Mouse (Mus musculus): ENCODE results near the gene Kbtbd2.

Gene Kbtbd2

DNA sequence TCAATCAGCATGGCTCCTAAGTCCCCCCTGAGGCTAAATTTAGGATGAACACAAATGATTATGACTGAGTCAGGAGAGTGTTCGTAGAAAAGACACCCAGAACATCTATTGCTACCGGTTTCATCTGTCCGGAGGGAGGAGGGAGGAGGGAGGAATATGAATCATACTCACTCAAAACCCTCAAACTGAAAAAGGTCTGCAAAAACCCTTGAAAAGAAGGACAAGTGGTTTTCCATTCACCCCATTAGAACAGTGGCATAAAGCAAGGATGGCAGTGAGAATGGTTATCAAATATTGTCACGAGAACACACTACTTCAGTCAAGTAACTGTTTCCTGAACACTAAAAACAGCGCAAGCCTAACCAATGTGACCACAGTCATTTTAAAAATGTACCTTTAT, 12.5 kb downstream of the Kbtbd2 start:
- ATAC-seq (ENCODE audit: low TSS enrichment): peak; percentile 48

DNA sequence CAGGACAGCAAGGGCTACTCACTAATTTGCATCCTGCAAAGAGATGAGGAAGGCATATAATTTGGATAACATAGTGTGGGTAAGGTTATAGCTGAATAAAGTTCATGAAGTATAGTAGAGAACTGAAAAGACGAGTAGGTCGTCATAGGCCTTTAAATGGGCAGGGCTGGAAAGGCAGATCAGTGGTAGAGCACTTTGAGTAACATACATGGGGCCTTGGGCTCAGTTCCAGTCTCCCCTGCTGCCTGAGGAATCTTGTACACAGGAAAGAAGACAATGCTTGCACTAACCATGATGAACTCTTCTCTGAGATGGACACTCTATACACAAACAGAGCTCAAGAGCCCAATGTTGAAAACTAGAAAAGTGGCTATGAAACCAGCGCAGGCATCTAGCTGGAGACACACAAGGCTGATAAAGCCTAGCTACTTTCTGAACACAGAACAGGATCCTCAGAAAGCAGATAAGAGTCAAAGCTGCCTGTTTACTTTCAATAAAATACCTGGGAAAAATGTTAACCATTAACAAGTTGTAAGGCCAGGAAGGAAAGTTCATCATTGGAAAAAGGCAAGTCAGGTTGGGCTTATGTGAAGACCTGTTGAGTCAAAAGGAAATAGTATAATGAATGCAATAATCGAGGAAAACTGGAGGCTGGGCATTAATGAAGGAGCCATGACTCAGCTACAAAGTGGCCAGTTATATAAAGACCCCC, 13.9 kb downstream of the Kbtbd2 start:
- ATAC-seq (ENCODE audit: low TSS enrichment): no peak

DNA sequence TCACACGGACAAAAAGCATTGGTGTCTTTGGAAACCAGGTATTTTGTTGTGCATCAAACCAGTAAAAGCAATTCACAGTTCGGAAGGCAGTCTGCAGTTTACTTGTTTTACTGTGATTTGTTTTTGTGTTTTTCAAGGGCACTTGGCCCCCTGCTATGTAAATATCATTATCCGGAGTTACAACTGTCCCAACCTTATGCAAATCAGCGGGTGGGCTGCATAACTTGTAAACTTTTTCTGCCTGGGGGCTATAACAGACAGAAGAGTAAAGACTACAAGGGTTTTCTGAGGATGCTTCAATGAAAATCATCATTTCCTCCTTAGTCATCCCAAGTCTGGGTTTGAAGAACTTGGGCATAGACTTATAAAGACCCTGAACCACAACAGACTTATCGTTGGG, 18.0 kb downstream of the Kbtbd2 start:
- ATAC-seq (ENCODE audit: low TSS enrichment): no peak

DNA sequence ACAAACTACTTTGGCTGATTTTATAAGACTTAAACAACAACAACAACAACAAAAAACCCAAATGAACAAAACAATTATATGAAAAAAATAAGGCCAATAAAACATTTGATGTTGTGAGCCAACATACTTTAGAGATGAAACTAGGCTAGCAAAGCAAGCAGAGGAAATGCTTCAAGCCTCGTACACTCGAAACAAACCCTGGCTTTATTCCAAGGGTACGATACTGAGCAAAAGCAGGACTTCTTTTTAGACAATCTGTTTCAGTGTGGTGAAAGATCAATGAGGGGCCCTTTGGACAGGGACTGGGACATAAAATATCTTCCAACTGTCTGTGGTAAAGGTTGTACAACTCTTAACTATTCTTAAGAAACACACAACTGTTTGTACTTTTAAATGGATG, 21.8 kb downstream of the Kbtbd2 start:
- no peak for ATAC-seq (ENCODE audit: low TSS enrichment)

DNA sequence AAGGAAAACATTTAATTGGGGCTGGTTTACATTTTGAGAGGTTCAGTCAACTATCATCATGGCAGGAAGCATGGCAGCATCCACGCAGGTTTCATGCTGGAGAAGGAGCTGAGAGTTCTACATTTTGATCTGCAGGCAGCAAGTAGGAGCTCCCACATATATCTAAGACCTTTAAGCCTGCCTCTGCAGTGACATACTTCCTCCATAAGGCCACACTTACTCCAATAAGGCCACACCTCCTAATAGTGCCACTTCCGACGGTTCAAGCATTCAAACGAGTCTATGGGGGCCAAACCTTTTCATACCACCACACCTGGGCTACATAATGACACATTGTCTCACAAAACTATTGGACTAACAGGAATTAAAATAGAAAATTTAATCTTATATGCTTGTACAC, 31.9 kb downstream of the Kbtbd2 start:
- no peak for ATAC-seq (ENCODE audit: low TSS enrichment)

DNA sequence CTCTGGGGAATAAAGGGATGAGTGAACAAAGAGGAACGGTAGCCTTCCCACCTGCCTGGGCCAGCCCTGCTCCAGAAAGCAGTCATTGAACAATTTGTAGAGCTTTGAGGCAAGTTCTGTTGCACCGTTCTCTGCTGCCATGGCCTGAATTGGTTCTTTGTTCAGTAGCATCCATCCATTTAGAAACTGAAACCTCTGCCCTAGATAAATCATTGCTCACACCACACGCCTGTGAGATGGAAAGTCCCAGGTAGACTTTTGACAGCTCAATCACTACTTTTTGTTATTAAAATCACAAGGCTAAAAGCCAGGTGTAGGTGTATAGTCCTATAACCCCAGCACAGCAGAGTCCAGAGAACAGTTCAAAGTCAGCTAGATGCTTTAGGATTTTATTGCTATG, 32.3 kb downstream of the Kbtbd2 start:
- no peak for ATAC-seq (ENCODE audit: low TSS enrichment)

DNA sequence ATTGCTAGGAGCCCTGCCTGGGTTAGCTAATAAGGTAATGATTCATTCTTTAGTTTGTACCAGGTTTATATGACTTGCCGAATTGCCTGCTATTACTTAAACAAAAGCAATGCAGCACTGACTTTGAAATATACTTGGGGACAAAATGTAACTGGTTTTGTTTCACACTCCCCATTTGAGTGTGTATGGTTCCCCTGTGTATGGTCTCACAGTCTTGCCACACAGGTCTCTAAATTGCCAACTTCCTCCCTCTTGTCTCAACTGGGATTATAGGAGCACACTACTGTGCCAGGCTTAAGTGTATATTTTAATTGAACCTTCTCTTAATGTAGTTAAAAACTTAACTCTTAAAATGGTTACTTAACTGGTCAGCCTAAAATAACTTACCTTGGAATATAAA, 38.3 kb downstream of the Kbtbd2 start:
- no peak for ATAC-seq (ENCODE audit: low TSS enrichment)

DNA sequence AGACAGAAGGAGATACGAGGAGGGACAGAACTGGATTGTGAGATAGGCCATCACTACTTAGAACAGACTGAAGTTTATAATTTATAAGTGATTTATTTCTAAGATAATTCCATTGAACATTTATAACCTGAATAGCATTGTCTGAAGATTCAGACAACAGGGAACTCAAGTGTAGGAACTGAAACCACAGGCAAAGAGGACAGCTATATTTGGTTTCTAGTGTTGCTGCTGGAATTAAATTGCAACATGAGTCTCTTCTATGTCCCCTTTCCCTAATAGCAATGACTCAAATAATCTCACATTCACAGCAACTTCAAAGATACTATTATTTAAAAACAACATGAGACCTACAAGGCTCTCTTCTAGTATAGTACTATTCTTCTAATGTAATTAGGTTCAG, 41.5 kb downstream of the Kbtbd2 start:
- no peak for ATAC-seq (ENCODE audit: low TSS enrichment)

DNA sequence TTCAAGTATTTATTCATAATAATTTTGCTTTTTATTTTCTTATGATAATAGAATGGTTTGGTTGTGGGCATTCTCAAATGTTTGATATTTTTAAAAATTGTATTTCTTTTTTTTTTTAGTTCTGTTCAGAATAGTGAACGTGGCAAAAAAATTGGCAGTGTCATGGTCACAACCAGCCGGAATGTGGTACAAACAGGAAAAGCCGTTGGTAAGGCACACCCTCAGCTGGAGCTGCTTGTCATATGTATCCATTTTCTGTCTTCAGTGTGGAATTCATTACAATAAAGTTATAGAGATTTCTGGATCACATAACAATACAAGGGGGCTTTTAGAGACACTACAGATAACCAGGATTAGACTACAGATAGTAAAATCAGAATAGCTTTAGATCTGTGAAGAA, 43.9 kb downstream of the Kbtbd2 start:
- ATAC-seq (ENCODE audit: low TSS enrichment): no peak

DNA sequence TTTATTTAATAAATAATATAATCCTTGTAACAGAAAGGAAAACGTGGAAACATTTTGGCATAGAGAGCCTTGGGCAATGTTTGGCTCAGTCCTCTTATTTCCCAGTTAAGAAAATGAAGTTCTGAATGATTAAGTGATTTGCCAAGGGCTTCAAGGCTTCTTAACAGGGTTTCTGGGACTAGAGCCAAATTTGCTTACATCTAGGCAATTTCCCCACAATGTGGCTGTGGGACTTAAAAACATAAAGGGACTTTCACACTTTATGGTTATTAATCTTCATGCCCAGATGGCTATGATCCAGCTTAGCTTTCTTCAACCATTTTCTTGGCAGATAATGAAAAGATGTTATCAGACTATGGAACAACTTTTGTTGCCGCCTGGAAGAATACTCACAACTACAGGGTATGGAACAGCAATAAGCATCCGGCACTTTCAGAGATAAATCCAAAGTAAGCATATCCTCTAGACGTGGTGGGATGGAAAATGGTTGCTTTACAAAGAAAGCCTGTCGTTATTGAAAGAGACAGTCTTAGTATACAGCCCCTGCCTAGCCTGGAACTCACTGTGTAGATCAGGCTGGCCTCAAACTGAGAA, 51.6 kb downstream of the Kbtbd2 start:
- ATAC-seq (ENCODE audit: low TSS enrichment): no peak

DNA sequence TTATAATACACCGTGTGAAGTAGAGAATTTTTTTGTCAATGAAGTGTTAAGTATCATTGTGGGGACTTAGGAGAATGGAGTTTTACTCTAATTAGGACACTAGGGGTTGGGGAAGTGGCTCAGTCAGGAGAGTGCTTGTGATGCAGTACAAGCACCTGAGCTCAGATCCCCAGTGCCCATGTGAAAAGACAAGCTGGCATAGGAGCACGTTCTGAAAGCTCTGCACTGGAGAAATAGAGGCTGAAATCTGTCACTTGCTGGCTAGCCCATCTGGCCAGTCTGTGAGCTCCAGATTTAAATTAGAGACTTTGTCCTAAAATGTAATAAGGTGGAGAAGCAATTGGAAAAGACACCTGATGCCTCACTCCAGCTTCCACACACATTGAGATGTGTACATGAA, 65.1 kb downstream of the Kbtbd2 start:
- ATAC-seq (ENCODE audit: low TSS enrichment): peak; percentile 92

Measured in frontal cortex, adult (tissue).